Mouse (Mus musculus) hindbrain, postnatal 0 days (tissue): Measurements from ENCODE around the gene Lrrc75b. TPM values are rescaled to one million over a fixed set of nuclear protein-coding genes. Genes with fewer than 3 reads are reported as not detected.
"Not testable (repeated sequence)": the region's sequence is repeated elsewhere in the genome, so short reads cannot be mapped to it uniquely, and the experiment has no call there.

ENCODE experiments used
- ATAC-seq: fragments of 200-750 bp; cut with Nextera tagmentation; 2 replicates; pipeline ENCODE4 v1.8.0; 2017; ENCODE audit warnings: mild to moderate bottlenecking, moderate TSS enrichment, moderate library complexity
- DNase-seq: peaks from one replicate; pipeline ENCODE4 v3.0.0-alpha.2; 2015; ENCODE audit warnings: low spot score
- H3K27ac ChIP-seq: fragments of 300-500 bp; sonication (generic); 2 replicates; pipeline ENCODE4 v1.5.1; 2014; ENCODE audit warnings: mild to moderate bottlenecking
- H3K27me3 ChIP-seq: fragments of 300-500 bp; sonication (generic); 2 replicates; pipeline ENCODE4 v1.6.1; 2014; ENCODE audit warnings: low read length, mixed read lengths; ENCODE audit not compliant: insufficient read depth
- H3K36me3 ChIP-seq: fragments of 300-500 bp; sonication (generic); 2 replicates; pipeline ENCODE4 v1.6.1; 2014; ENCODE audit warnings: low read length, mixed read lengths; ENCODE audit not compliant: insufficient read depth
- H3K4me1 ChIP-seq: fragments of 300-500 bp; sonication (generic); 2 replicates; pipeline ENCODE4 v1.6.1; 2014; ENCODE audit warnings: antibody characterized with exemption, low read length, mixed read lengths; ENCODE audit not compliant: insufficient read depth
- H3K4me2 ChIP-seq: fragments of 300-500 bp; sonication (generic); 2 replicates; pipeline ENCODE4 v1.6.1; 2014; ENCODE audit warnings: low read depth, mild to moderate bottlenecking, low read length, moderate library complexity, mixed read lengths
- H3K4me3 ChIP-seq: fragments of 300-500 bp; sonication (generic); 2 replicates; pipeline ENCODE4 v1.5.1; 2014; ENCODE audit warnings: low read length
- H3K9ac ChIP-seq: fragments of 300-500 bp; sonication (generic); replicated peaks from 2 replicates; pipeline ENCODE4 v1.6.1; 2014; ENCODE audit warnings: mild to moderate bottlenecking, low read length, moderate library complexity, mixed read lengths
- H3K9me3 ChIP-seq: fragments of 300-500 bp; sonication (generic); 2 replicates; pipeline ENCODE4 v1.6.1; 2016; ENCODE audit warnings: low read length, mixed read lengths
- CTCF ChIP-seq: IDR thresholded peaks from 2 replicates; pipeline ENCODE4 v1.5.1; 2016; ENCODE audit warnings: antibody characterized with exemption, control low read depth, low read depth
- WGBS: fragments of 180-500 bp; shearing (Covaris S2); extraction: QIAGEN DNeasy Blood & Tissue Kit; methylation state at CpG from one replicate; pipeline ENCODE4 v1.1.7; 2014; 5-methylcytosine and 5-hydroxymethylcytosine counted together
- polyA plus RNA-seq: library from polyadenylated mRNA; unstranded; fragments of >200 nt; fragmentation: Nextera tagmentation; extraction: Ambion mirVana; gene quantifications from 2 replicates; pipeline ENCODE4 v1.2.1, GENCODE M21; 2015
- total RNA-seq: library from RNA; depleted of rRNA; stranded (reverse); fragments of >200 nt; gene quantifications from 2 replicates; pipeline ENCODE4 v1.2.3, GENCODE M21; 2014; rRNA removed

The Lrrc75b gene
- total and polyA plus RNA-seq, 2 experiments from 2014 or later, result 26.0 to 30.3 TPM

GRCm38 (mm10) chr10:75510446-75510845 lies 49.7 kb downstream of the Lrrc75b start:
- no peak for TF ChIP-seq CTCF
- Histone ChIP-seq H3K4me2 (no peak overlapping the region), H3K9me3 (no peaks in the 10 kb centered on the region), H3K36me3 (peaks cover 48% of the 10 kb centered on the region), H3K4me3 (no peak overlapping the region), H3K27me3 (no peaks in the 10 kb centered on the region), H3K27ac (no peak overlapping the region), H3K4me1 (no peaks in the 10 kb centered on the region), H3K9ac (no peak overlapping the region)
- ATAC-seq, result no peak
- WGBS, result 81% methylated on average over 7 of the region's 7 CpGs
- DNase-seq, result peak; percentile 15

DNA sequence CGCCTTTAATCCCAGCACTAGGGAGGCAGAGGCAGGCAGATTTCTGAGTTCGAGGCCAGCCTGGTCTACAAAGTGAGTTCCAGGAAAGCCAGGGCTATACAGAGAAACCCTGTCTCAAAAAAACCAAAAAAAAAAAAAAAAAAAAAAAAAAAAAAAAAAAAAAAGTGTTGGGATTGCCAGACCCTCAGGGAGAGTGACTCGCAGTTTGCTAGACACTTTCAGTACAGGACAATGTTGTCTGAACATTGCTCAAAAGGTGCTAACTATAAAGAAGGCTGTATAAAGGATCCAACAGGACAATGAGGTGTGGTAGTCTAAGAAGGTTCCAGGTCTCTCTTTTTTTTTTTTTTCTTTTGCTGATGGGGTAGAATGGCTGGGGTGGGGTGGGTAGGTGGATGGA lies 54.2 kb downstream of the Lrrc75b start:
- 88% methylated on average over 3 of the region's 3 CpGs for WGBS
- not testable (repeated sequence) for H3K4me3 ChIP-seq, H3K4me1 ChIP-seq, H3K9ac ChIP-seq, H3K27ac ChIP-seq, H3K9me3 ChIP-seq, H3K4me2 ChIP-seq, DNase-seq, H3K27me3 ChIP-seq, ATAC-seq
- peaks cover 34% of the 10 kb centered on the region for H3K36me3 ChIP-seq

GRCm38 (mm10) chr10:75505130-75505495 lies 55.0 kb downstream of the Lrrc75b start:
- H3K27ac ChIP-seq, result no peak overlapping the region
- no peaks in the 10 kb centered on the region for H3K9me3 ChIP-seq
- no peaks in the 10 kb centered on the region for H3K4me1 ChIP-seq
- H3K4me2 ChIP-seq, result no peak overlapping the region
- no peak for DNase-seq
- ATAC-seq, result no peak
- H3K36me3 ChIP-seq, result peaks cover 27% of the 10 kb centered on the region
- 83% methylated on average over 3 of the region's 3 CpGs for WGBS
- no peak overlapping the region for H3K9ac ChIP-seq
- H3K4me3 ChIP-seq, result no peak overlapping the region
- TF ChIP-seq CTCF, result no peak
- no peaks in the 10 kb centered on the region for H3K27me3 ChIP-seq

- Histone ChIP-seq H3K4me1 (no peaks in the 10 kb centered on the region), H3K9me3 (no peaks in the 10 kb centered on the region)
Observed at GRCm38 (mm10) chr10:75504234-75505129, 55.6 kb downstream of the Lrrc75b start.

DNA sequence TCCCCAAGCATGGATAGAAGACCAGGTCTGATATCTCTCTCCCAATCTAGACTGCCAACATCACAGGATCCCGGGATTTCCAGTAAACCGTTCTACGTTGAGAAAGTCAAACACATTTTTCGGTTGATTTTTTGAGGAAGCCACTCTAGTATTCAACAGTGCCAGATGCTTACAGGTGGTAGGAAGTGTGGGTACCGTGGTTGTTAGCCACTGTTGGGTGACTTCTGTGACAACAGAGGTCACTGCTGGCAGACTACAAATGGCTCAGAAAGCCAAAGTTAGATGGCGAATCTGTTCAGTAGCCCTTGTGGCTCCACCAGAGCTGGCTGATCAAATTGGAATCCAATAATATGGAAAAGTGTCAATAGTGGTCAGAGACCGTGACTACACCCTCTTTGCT lies 56.4 kb downstream of the Lrrc75b start:
- Histone ChIP-seq H3K9me3 (no peaks in the 10 kb centered on the region), H3K4me1 (no peaks in the 10 kb centered on the region), H3K27me3 (no peaks in the 10 kb centered on the region), H3K4me3 (no peak overlapping the region), H3K9ac (no peak overlapping the region), H3K36me3 (peaks cover 14% of the 10 kb centered on the region), H3K27ac (no peak overlapping the region), H3K4me2 (no peak overlapping the region)
- WGBS, result 95% methylated on average over 7 of the region's 7 CpGs
- no peak for TF ChIP-seq CTCF
- no peak for DNase-seq
- no peak for ATAC-seq

More at GRCm38 (mm10) chr10:75504234-75505129, 55.6 kb downstream of the Lrrc75b start:
- Histone ChIP-seq H3K27ac (no peak overlapping the region), H3K36me3 (peaks cover 21% of the 10 kb centered on the region), H3K27me3 (no peaks in the 10 kb centered on the region), H3K9ac (no peak overlapping the region), H3K4me2 (no peak overlapping the region), H3K4me3 (no peak overlapping the region)
- 92% methylated on average over 8 of the region's 8 CpGs for WGBS
- TF ChIP-seq CTCF, result no peak
- ATAC-seq (no peak), DNase-seq (no peak)

- no peak overlapping the region for H3K9ac ChIP-seq
- H3K27ac ChIP-seq, result no peak overlapping the region
- H3K4me1 ChIP-seq, result no peaks in the 10 kb centered on the region
- H3K36me3 ChIP-seq, result no peaks in the 10 kb centered on the region
- H3K27me3 ChIP-seq, result no peaks in the 10 kb centered on the region
- TF ChIP-seq CTCF, result no peak
- H3K9me3 ChIP-seq, result no peaks in the 10 kb centered on the region
- H3K4me2 ChIP-seq, result no peak overlapping the region
- WGBS, result 93% methylated on average over 1 of the region's 1 CpGs
- no peak for DNase-seq
- no peak overlapping the region for H3K4me3 ChIP-seq
- ATAC-seq, result no peak
Observed at GRCm38 (mm10) chr10:75501641-75502040, 58.5 kb downstream of the Lrrc75b start.

DNA sequence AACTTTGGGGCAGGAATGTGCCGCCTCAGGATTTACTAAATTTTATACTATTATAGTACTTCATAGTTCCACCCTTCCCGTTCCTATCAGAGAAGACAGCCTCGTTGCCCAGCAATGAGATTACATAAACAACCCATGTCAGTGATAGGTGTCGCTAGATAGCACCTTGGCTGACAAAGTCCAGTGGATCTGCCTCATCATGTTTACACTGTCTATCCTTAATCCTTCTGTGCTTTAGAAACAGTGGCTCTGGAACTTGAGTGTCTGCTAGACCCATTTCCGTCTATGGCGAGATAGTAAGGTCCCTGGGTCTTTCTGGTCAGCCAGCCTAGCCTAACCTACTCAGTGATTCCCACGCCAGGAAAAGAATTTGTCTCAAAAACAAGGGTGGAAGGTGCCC lies 59.8 kb downstream of the Lrrc75b start:
- Histone ChIP-seq H3K36me3 (no peaks in the 10 kb centered on the region), H3K4me3 (no peak overlapping the region), H3K9me3 (no peaks in the 10 kb centered on the region), H3K4me1 (no peaks in the 10 kb centered on the region), H3K27ac (no peak overlapping the region), H3K27me3 (no peaks in the 10 kb centered on the region), H3K4me2 (no peak overlapping the region), H3K9ac (no peak overlapping the region)
- DNase-seq (no peak), ATAC-seq (no peak)
- WGBS, result 79% methylated on average over 7 of the region's 7 CpGs
- TF ChIP-seq CTCF, result no peak

Other genes with a start within 250 kb of the Lrrc75b start
- gene Adora2a, start 243.5 kb downstream of the Lrrc75b start, total RNA-seq, result 4.7 and 8.5 TPM in 2 replicates
- gene Adora2a, start 243.5 kb downstream of the Lrrc75b start, polyA plus RNA-seq, result 1.7 TPM in 2 replicates
- gene Upb1, start 159.2 kb downstream of the Lrrc75b start, total RNA-seq, result 0.26 and 0.50 TPM in 2 replicates
- gene Upb1, start 159.2 kb downstream of the Lrrc75b start, polyA plus RNA-seq, result 0.71 and 1.4 TPM in 2 replicates
- gene Snrpd3, start 42.8 kb downstream of the Lrrc75b start, total RNA-seq, result 16.4 and 18.0 TPM in 2 replicates
- gene Snrpd3, start 42.8 kb downstream of the Lrrc75b start, polyA plus RNA-seq, result 133 and 135 TPM in 2 replicates
- gene Gucd1, start 42.4 kb downstream of the Lrrc75b start, total RNA-seq, result 42.3 and 44.3 TPM in 2 replicates
- gene Gucd1, start 42.4 kb downstream of the Lrrc75b start, polyA plus RNA-seq, result 12.6 and 15.6 TPM in 2 replicates
- gene Ggt1, start 1.3 kb upstream of the Lrrc75b start, total RNA-seq, result 3.2 and 7.6 TPM in 2 replicates
- gene Ggt1, start 1.3 kb upstream of the Lrrc75b start, polyA plus RNA-seq, result 1.0 and 1.2 TPM in 2 replicates
- 2.8 and 3.4 TPM in 2 replicates for gene Ggt5, start 29.0 kb upstream of the Lrrc75b start, total RNA-seq
- gene Ggt5, start 29.0 kb upstream of the Lrrc75b start, polyA plus RNA-seq, result 2.3 TPM in 2 replicates
- gene Susd2, start 83.7 kb upstream of the Lrrc75b start, total RNA-seq, result 14.4 and 14.9 TPM in 2 replicates
- gene Susd2, start 83.7 kb upstream of the Lrrc75b start, polyA plus RNA-seq, result 11.2 and 11.4 TPM in 2 replicates
- gene Cabin1, start 204.0 kb upstream of the Lrrc75b start, total RNA-seq, result 92.9 and 96.4 TPM in 2 replicates
- 30.1 and 33.6 TPM in 2 replicates for gene Cabin1, start 204.0 kb upstream of the Lrrc75b start, polyA plus RNA-seq
- gene Ddt, start 213.1 kb upstream of the Lrrc75b start, total RNA-seq, result 63.6 and 67.4 TPM in 2 replicates
- 115 and 120 TPM in 2 replicates for gene Ddt, start 213.1 kb upstream of the Lrrc75b start, polyA plus RNA-seq
- gene Gm20441, start 220.6 kb upstream of the Lrrc75b start, total RNA-seq, result not detected in 2 replicates
- gene Gm20441, start 220.6 kb upstream of the Lrrc75b start, polyA plus RNA-seq, result not detected in 2 replicates
- 1.8 and 3.2 TPM in 2 replicates for gene Gstt3, start 221.1 kb upstream of the Lrrc75b start, total RNA-seq
- 2.8 and 4.2 TPM in 2 replicates for gene Gstt3, start 221.1 kb upstream of the Lrrc75b start, polyA plus RNA-seq
- 38.1 and 39.3 TPM in 2 replicates for gene Gstt1, start 238.3 kb upstream of the Lrrc75b start, total RNA-seq
- 20.8 and 24.4 TPM in 2 replicates for gene Gstt1, start 238.3 kb upstream of the Lrrc75b start, polyA plus RNA-seq